Mouse (Mus musculus): ENCODE data around the gene Fbxl13. TPM values are rescaled to one million over a fixed set of nuclear protein-coding genes. Genes with fewer than 3 reads are reported as not detected.

Fbxl13 gene
- polyA plus RNA-seq, 1 experiment from 2014 or later: 0.29 TPM

DNA sequence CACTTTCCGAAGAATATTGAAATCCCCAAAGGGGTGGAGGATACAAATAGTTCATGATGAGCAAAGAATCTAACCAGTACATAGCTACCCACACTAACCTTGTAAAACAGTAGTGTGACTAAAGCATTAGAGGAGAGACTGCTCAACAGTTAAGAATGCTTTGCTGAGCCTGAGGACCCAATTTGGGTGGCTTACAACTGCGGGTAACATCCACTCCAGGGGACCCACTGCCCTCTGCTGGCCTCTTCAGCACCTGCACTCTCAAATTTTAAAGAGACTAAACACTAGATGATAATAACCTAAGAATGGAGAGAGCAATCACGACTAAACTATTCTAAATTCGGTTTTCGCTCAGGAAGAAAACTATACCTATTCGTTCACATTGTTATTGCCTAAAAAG, 58.7 kb downstream of the Fbxl13 start:
- H3K36me3 ChIP-seq (ENCODE audit: control insufficient read depth, insufficient read depth, low read length): no peaks in the 10 kb centered on the region
- 50% methylated on average over 6 of the region's 6 CpGs for WGBS
- H3K4me1 ChIP-seq (ENCODE audit: control insufficient read depth, insufficient read depth, low read length): 0 out of 2 replicates have a peak, but pooled peaks cover 2% of the 10 kb centered on the region
- no peak overlapping the region for H3K4me2 ChIP-seq (replicated peaks; ENCODE audit: low read depth, low read length)
- no peak overlapping the region for H3K27ac ChIP-seq (ENCODE audit: low read length)
- H3K9ac ChIP-seq (replicated peaks; ENCODE audit: low read depth, low read length): no peak overlapping the region
- no peaks in the 10 kb centered on the region for H3K9me3 ChIP-seq (ENCODE audit: control insufficient read depth, low read depth, low read length)
- ATAC-seq (ENCODE audit: insufficient number of reproducible peaks, insufficient read depth, low FRiP score, low read depth): no peak
- no peaks in the 10 kb centered on the region for H3K27me3 ChIP-seq (ENCODE audit: control insufficient read depth, insufficient read depth, low read length)
- no peak overlapping the region for H3K4me3 ChIP-seq (ENCODE audit: low read depth, low read length)

DNA sequence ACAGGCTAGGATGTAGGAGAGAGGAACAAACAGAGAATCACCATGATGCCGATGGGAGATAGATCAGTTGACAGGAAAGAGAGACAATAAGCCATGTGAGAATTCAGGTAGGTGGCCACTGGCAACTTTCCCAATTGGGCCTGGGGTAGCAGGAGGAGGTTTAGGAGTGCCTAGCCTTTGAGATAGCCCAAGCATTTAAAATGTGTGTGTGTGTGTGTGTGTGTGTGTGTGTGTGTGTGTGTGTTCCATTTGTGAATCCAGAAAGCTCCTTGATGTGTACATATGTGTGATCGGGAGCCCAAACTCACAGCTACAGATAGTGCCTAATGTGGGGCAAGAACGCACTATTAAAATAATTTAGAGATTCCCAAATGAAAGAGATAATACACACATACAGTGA, 67.3 kb downstream of the Fbxl13 start:
- Histone ChIP-seq H3K27ac (ENCODE audit: low read length) (no peak overlapping the region), H3K4me3 (ENCODE audit: low read depth, low read length) (no peak overlapping the region), H3K4me1 (ENCODE audit: control insufficient read depth, insufficient read depth, low read length) (no peaks in the 10 kb centered on the region), H3K27me3 (ENCODE audit: control insufficient read depth, insufficient read depth, low read length) (no peaks in the 10 kb centered on the region), H3K4me2 (replicated peaks; ENCODE audit: low read depth, low read length) (no peak overlapping the region), H3K36me3 (ENCODE audit: control insufficient read depth, insufficient read depth, low read length) (no peaks in the 10 kb centered on the region), H3K9ac (replicated peaks; ENCODE audit: low read depth, low read length) (no peak overlapping the region), H3K9me3 (ENCODE audit: control insufficient read depth, low read depth, low read length) (no peaks in the 10 kb centered on the region)
- no peak for ATAC-seq (ENCODE audit: insufficient number of reproducible peaks, insufficient read depth, low FRiP score, low read depth)
- WGBS: 88% methylated on average over 3 of the region's 3 CpGs

DNA sequence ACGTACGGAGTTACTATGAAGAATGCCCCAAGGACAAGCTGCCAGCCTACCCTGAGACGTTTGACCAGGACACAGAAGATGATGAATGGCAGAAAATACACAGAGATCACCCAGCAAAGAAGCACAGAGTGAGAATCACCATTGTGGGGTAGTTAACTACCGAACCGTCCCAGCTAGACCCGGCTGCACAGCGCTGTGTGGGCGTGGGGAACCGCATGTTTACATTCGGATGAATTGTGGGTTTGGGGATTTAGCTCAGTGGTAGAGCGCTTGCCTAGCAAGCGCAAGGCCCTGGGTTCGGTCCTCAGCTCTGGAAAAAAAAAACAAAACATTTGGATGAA, 70.3 kb downstream of the Fbxl13 start:
- WGBS: 79% methylated on average over 13 of the region's 13 CpGs
- Histone ChIP-seq H3K4me1 (ENCODE audit: control insufficient read depth, insufficient read depth, low read length) (no peaks in the 10 kb centered on the region), H3K9me3 (ENCODE audit: control insufficient read depth, low read depth, low read length) (no peaks in the 10 kb centered on the region), H3K27ac (ENCODE audit: low read length) (no peak overlapping the region), H3K36me3 (ENCODE audit: control insufficient read depth, insufficient read depth, low read length) (no peaks in the 10 kb centered on the region), H3K4me3 (ENCODE audit: low read depth, low read length) (no peak overlapping the region), H3K27me3 (ENCODE audit: control insufficient read depth, insufficient read depth, low read length) (no peaks in the 10 kb centered on the region), H3K4me2 (replicated peaks; ENCODE audit: low read depth, low read length) (no peak overlapping the region), H3K9ac (replicated peaks; ENCODE audit: low read depth, low read length) (no peak overlapping the region)
- ATAC-seq (ENCODE audit: insufficient number of reproducible peaks, insufficient read depth, low FRiP score, low read depth): no peak

DNA sequence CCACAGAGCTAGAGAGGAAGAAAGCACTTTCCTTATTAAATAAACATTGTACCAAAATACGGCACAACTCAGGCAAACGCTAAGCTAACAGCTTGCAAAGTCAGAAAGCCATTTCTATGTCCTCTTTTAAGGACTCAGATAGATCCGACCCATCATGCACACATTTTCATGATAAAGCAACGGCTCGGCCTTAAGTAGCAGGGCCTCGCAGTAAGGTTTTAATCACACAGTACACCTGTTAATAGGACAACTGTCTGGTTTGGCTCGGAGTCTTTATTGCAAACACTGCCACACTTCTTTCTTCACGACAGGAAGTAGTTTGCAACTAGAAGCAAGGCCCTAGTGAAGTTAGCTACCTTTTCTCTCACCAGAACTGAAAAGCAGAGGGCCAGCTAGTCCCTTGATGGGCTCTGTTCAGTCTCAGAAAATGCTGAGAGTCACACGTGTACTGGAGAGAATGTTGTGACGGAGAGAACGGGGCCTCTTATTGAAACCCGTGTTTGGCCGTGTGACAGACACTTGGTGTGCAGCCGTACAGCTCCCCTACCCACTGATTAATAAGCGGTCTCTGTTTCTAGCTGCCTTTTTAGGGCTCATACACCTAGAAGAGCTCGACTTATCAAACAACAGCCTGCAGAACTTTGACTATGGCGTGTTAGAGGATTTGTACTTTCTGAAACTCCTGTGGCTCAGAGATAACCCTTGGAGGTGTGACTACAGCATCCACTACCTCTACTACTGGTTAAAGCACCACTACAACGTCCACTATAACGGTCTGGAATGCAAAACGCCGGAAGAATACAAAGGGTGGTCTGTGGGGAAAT, 70.8 kb downstream of the Fbxl13 start:
- Histone ChIP-seq H3K9me3 (ENCODE audit: control insufficient read depth, low read depth, low read length) (no peaks in the 10 kb centered on the region), H3K36me3 (ENCODE audit: control insufficient read depth, insufficient read depth, low read length) (no peaks in the 10 kb centered on the region), H3K4me3 (ENCODE audit: low read depth, low read length) (no peak overlapping the region), H3K9ac (replicated peaks; ENCODE audit: low read depth, low read length) (no peak overlapping the region), H3K27ac (ENCODE audit: low read length) (no peak overlapping the region), H3K27me3 (ENCODE audit: control insufficient read depth, insufficient read depth, low read length) (no peaks in the 10 kb centered on the region), H3K4me2 (replicated peaks; ENCODE audit: low read depth, low read length) (no peak overlapping the region), H3K4me1 (ENCODE audit: control insufficient read depth, insufficient read depth, low read length) (no peaks in the 10 kb centered on the region)
- ATAC-seq (ENCODE audit: insufficient number of reproducible peaks, insufficient read depth, low FRiP score, low read depth): peak; percentile 23; the same call in 1 of the 2 replicates
- 71% methylated on average over 21 of the region's 21 CpGs for WGBS

DNA sequence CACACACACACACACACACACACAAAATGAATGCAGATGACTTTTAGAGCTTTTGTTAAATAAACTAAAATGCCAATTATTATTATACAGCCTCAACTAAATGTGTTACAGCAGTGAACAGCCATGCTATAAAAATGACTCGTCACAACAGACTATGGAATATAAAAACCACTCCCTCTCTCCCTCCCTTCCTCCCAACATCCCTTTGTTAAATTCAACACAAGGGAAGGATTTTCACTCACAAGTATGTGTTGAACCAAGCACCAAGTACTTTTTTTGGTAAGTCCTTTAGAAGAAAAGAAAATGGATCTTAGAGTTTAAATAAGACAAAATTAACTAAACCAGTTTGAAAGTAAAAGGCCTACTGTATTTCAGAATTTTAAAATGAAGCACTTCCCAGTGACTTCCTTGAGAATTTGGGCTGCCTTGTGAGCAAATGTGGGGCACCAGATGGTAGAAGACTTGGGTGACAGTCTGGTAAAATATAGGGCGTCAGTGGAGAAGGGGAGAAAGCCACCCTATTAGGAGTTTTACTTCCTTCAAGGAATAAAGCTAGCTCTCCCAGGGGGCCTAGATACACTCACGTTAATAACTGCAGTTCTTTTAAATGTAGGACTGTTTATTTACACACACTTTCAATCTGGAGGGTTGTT, 72.5 kb downstream of the Fbxl13 start:
- Histone ChIP-seq H3K4me2 (replicated peaks; ENCODE audit: low read depth, low read length) (no peak overlapping the region), H3K27me3 (ENCODE audit: control insufficient read depth, insufficient read depth, low read length) (no peaks in the 10 kb centered on the region), H3K4me1 (ENCODE audit: control insufficient read depth, insufficient read depth, low read length) (no peaks in the 10 kb centered on the region), H3K9ac (replicated peaks; ENCODE audit: low read depth, low read length) (no peak overlapping the region), H3K9me3 (ENCODE audit: control insufficient read depth, low read depth, low read length) (no peaks in the 10 kb centered on the region), H3K36me3 (ENCODE audit: control insufficient read depth, insufficient read depth, low read length) (no peaks in the 10 kb centered on the region), H3K27ac (ENCODE audit: low read length) (no peak overlapping the region), H3K4me3 (ENCODE audit: low read depth, low read length) (no peak overlapping the region)
- WGBS: 69% methylated on average over 3 of the region's 3 CpGs
- ATAC-seq (ENCODE audit: insufficient number of reproducible peaks, insufficient read depth, low FRiP score, low read depth): no peak

DNA sequence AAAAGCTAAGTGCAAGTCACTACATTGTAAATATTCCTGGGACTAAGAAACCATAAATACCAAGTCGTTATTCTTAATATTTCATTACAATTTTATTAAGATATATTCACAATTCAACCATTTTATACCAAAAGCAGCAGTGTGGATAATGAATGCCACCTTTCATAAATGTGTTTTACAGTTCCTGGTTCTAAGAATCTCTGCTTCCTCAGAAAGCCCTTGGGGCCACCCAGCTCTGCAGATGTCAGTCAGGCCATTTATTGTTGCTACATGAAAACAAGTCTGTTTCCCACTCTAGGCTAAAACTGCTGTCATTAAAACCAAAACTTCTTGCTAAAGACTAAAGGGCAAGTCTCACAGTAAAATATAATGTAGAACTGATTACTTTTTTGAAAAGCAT, 77.7 kb downstream of the Fbxl13 start:
- no peak overlapping the region for H3K9ac ChIP-seq (replicated peaks; ENCODE audit: low read depth, low read length)
- H3K36me3 ChIP-seq (ENCODE audit: control insufficient read depth, insufficient read depth, low read length): no peaks in the 10 kb centered on the region
- H3K4me1 ChIP-seq (ENCODE audit: control insufficient read depth, insufficient read depth, low read length): no peaks in the 10 kb centered on the region
- H3K27ac ChIP-seq (ENCODE audit: low read length): no peak overlapping the region
- 73% methylated on average over 1 of the region's 1 CpGs for WGBS
- no peaks in the 10 kb centered on the region for H3K27me3 ChIP-seq (ENCODE audit: control insufficient read depth, insufficient read depth, low read length)
- H3K4me3 ChIP-seq (ENCODE audit: low read depth, low read length): no peak overlapping the region
- no peak overlapping the region for H3K4me2 ChIP-seq (replicated peaks; ENCODE audit: low read depth, low read length)
- ATAC-seq (ENCODE audit: insufficient number of reproducible peaks, insufficient read depth, low FRiP score, low read depth): no peak
- no peaks in the 10 kb centered on the region for H3K9me3 ChIP-seq (ENCODE audit: control insufficient read depth, low read depth, low read length)

DNA sequence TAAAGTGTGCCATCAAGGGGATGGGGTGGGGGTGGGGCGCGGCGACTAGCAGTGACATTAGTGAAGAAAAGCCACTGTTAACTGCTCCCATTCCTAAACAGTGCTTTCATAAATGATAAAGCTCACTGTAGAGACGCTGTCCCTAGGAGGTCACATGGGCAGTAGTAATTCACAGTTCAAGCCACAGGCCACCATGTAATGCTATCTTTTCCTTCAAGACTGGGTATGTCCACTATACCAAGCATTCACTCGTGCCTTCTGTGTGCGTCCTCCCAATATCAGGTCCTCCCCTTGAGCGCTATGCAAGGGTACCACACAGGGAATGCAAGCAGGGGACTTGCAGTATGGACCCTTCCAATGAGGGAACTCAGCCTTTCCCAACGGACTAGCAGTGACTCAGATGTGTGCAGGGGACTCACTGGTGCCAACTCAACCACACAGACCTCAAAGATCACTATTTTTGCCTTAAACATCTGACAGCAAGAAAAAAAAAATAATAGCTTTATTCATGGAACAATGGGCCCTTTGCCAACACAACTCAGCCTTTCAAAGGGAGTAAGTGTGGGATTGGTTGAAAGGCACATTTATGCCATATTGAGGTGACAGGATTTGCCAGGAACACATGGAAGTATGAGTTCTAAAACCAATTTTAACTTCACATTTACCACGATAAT, 79.9 kb downstream of the Fbxl13 start:
- Histone ChIP-seq H3K27ac (ENCODE audit: low read length) (no peak overlapping the region), H3K27me3 (ENCODE audit: control insufficient read depth, insufficient read depth, low read length) (no peaks in the 10 kb centered on the region), H3K4me3 (ENCODE audit: low read depth, low read length) (no peak overlapping the region), H3K9me3 (ENCODE audit: control insufficient read depth, low read depth, low read length) (no peaks in the 10 kb centered on the region), H3K9ac (replicated peaks; ENCODE audit: low read depth, low read length) (no peak overlapping the region), H3K36me3 (ENCODE audit: control insufficient read depth, insufficient read depth, low read length) (no peaks in the 10 kb centered on the region), H3K4me1 (ENCODE audit: control insufficient read depth, insufficient read depth, low read length) (no peaks in the 10 kb centered on the region), H3K4me2 (replicated peaks; ENCODE audit: low read depth, low read length) (no peak overlapping the region)
- WGBS: 88% methylated on average over 9 of the region's 9 CpGs
- ATAC-seq (ENCODE audit: insufficient number of reproducible peaks, insufficient read depth, low FRiP score, low read depth): no peak

DNA sequence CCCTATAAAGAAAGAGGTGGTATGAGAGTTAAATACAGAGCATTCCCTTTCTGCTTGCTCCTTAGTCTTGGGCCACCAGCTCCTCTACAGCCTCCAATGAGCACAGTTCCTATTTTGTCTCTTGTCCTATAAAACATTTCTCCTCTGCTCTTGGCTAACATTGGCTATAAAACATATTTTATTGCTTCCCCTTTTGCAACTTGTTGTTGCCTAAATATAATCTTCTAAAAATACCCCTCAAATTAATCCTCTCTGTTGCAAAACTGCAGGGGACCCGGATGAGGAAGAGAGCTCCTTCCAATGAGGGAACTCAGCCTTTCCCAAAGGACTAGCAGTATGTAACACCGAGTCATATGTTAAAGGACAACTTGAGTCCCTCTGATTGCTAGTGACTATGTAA, 81.5 kb downstream of the Fbxl13 start:
- no peak overlapping the region for H3K4me2 ChIP-seq (replicated peaks; ENCODE audit: low read depth, low read length)
- H3K9me3 ChIP-seq (ENCODE audit: control insufficient read depth, low read depth, low read length): no peaks in the 10 kb centered on the region
- H3K27ac ChIP-seq (ENCODE audit: low read length): no peak overlapping the region
- no peaks in the 10 kb centered on the region for H3K4me1 ChIP-seq (ENCODE audit: control insufficient read depth, insufficient read depth, low read length)
- no peaks in the 10 kb centered on the region for H3K27me3 ChIP-seq (ENCODE audit: control insufficient read depth, insufficient read depth, low read length)
- no peak overlapping the region for H3K4me3 ChIP-seq (ENCODE audit: low read depth, low read length)
- ATAC-seq (ENCODE audit: insufficient number of reproducible peaks, insufficient read depth, low FRiP score, low read depth): no peak
- no peaks in the 10 kb centered on the region for H3K36me3 ChIP-seq (ENCODE audit: control insufficient read depth, insufficient read depth, low read length)
- H3K9ac ChIP-seq (replicated peaks; ENCODE audit: low read depth, low read length): no peak overlapping the region
- 86% methylated on average over 2 of the region's 2 CpGs for WGBS
